Mouse (Mus musculus): ENCODE results near the gene Plgrkt. TPM values are rescaled to one million over a fixed set of nuclear protein-coding genes. Genes with fewer than 3 reads are reported as not detected.
A peak's percentile ranks its signal among the peaks of the same experiment; 100 is the strongest.

The Plgrkt gene
- total RNA-seq, 4 experiments from 2014 or later: 26.7 to 34.5 (median 28.7) TPM

- DNase-seq (ENCODE audit: low spot score): peak; percentile 84
These were observed 12.0 kb downstream of the Plgrkt start for GRCm38 (mm10) chr19:29354895-29355877.

DNA sequence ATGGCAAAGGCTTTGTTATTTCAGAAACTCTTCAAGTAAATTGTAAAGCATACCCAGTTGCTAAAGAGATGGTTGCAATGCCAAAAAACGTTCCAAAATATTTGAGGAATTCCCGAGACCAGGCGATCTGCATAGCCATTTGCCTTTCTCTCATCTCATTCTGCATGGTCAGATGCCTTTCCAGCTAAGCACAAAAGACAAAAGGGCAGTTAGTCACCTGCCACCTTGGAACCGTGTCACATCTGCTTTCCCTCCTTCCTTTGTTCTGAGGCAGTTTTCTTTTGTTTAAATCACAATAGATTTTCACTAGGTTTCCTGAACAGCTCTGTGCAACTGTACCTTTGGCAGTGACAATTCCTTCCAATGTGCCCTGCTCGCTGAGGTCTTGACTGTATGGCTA lies 16.2 kb downstream of the Plgrkt start:
- DNase-seq (ENCODE audit: low spot score): no peak

DNA sequence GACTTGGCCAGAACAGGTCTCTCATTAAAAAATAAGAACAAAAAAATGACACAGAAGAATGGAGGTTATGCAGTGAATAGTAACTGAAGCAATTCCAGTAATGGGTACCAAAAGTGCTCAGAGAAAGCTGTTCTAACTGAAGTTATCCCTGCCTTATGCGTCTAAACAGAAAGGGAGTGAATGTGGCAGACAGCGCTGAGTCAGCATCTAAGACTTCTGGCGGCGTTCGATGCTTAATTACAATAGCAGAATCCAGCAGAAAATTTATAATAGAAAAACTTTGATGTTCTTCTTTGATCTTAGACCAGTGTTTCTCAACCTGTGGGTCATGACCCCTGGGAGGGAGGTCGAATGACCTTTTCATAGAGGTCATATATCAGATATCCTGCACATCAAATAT lies 21.6 kb downstream of the Plgrkt start:
- DNase-seq (ENCODE audit: low spot score): no peak

- DNase-seq (ENCODE audit: low spot score): no peak
These were observed 22.3 kb downstream of the Plgrkt start for GRCm38 (mm10) chr19:29344868-29345267.

DNA sequence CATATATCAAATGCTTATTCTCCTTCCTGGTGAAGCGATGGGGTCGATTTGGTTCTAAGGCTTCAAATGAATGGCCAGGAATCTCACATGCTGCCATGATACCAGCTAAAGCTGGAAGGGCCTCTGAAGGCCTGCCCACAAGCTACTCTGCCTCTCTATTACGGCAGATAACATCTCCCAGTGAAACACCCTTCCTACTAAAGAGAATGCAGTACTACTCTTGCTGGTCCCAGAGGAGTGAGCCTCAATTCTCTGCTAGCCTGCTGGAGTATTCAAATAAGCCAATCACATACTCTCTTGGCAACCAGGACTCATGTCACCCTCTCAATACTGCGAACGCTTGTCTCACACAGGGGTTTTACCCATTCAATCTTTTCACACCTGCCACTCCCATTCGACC lies 24.9 kb downstream of the Plgrkt start:
- DNase-seq (ENCODE audit: low spot score): no peak

DNA sequence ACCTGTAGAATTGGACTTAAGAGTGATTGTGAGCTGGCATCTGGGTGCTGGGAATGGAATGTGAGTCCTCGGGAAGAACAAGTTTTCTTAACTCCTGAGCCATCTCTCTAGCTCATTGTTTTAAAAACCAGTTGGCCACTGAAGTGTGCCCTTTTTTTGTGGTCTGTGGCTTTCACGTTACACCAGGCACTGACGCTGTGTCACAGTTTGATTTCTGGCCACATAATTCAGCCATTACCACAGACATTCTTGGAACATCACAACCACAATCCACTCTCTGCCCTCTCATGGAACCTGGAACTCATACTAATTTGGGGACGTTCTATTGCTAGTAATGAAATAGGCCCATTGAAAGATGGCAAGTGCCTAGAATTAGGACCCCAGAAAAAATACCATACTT lies 26.2 kb downstream of the Plgrkt start:
- no peak for DNase-seq (ENCODE audit: low spot score)

GRCm38 (mm10) chr19:29336624-29337023 lies 30.6 kb downstream of the Plgrkt start:
- DNase-seq (ENCODE audit: low spot score): no peak

DNA sequence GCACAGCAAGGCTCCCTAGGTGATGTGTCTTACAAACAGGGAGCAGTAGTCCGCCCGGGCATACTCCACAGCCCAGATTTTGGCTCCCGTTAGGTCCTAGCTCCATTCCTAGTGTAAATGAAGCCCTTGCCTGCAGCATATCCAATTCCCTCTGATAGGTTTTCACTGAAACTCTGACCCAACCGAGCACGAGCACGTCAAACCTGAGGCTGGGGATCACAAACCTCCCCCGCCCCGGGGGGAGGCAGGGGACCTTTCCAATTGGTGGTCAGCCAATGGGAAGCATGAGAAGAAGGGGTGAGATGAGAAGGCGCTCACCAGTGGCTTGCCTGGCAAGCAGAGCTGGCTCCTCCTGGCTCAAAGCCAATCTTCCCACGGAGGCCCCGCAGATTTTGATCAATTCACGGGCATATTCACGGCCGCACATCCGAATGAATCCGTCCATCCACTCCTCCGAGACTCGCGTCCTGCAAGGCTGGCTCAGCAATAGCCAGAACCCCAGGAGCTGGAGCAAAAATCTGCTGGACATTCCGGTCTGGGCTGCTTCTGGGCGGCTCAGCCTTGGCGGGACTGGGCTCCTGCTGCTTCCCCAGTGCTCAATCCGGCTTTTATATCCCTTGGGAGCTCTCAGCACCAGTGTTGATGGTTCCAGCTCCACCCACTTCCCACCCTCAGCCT lies 33.0 kb downstream of the Plgrkt start, which contains the start of gene Rln1:
Gene Rln1, minus strand, starts transcription at position 603 of the 678 bp plus-strand sequence.
- no peak for DNase-seq (ENCODE audit: low spot score)

DNA sequence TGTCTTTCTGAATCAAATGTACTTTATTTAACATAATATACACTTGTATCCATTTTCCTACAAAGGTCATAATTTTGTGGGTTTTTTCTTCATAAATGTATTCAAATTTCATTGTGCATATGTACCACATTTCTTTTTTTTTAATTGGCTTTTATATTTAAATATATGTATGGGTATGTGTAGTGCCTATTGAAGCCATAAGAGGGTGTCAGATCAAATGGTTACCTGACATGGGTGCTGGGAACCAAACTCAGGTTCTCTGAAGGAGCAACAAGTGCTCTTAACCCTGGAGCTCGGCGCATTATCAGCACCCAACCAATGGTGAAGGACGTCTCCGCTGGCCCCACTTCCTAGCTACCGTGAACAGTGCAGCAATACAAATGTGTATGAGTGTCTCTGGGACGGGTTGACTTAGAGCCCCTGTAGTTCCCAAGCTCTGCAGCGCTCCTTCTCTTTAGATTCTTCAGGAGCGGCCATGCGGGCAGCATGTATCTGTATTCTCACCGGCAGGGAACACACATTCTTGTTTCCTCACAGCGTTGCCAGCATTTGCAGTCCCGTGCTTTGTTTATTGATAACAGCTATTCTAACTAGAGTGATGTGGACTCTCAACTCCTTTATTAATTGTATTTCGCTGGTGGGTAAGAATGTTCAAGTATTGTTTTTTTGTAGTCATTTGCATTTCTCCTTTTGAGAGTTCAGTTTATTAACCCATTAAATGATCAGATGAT lies 40.2 kb downstream of the Plgrkt start:
- DNase-seq (ENCODE audit: low spot score): no peak

DNA sequence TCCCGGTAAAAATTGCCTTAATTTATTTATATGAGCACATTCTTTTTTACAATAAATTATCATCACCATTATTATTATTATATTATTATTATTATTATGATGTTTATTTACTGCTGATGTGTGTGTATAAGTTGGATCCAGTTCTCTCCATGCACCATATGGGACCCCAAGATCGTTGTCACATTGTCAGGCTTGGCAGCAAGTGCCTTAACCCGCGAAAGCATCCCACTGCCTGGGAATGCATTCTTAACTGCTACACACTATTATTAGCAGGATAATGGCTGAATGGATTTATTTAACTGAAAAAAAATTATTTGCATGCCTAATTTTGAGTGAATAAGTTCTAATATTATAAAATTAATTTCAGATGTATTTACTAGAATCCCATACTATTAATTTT lies 40.8 kb downstream of the Plgrkt start:
- no peak for DNase-seq (ENCODE audit: low spot score)

DNA sequence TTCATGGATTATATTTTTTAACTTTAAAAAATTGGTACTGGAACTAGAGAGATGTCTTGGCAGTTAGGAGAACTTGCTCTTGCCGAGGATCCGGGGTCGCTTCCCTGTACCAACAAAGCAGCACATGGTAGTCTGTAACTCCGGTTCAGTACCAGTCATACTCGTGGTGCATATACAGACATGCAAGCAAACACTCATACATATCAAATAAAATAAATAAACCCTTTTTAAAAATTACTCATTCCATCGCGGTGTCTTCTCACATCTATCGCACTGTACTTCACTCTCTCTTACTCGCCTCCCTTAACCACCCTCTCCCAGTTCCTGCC lies 41.4 kb downstream of the Plgrkt start:
- DNase-seq (ENCODE audit: low spot score): no peak

- DNase-seq (ENCODE audit: low spot score): peak; percentile 14
These were observed 41.9 kb downstream of the Plgrkt start, which contains the start of gene Insl6 for GRCm38 (mm10) chr19:29325053-29325851. Gene Insl6, minus strand, starts transcription at chr19:29325356.

- DNase-seq (ENCODE audit: low spot score): no peak
These were observed 43.7 kb downstream of the Plgrkt start for GRCm38 (mm10) chr19:29323416-29324049.

DNA sequence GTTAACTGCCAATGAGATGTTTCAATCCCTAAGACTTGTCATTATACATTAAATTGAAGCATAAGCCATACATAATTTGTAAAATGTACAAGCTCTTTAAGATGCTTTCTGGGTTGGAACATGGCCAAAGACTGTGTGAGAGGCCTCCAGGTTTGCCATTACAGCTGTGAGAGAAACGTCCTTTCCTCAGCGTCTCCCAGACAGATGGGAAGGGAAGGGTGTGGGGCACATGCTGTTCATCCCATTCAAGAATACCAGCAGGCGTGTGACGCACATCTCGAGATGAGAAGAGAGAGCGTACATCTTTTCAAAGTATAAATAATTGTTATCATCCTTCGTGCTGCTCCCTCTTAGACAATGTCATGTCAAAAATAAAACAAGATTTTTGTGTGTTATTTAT lies 54.5 kb downstream of the Plgrkt start:
- no peak for DNase-seq (ENCODE audit: low spot score)

DNA sequence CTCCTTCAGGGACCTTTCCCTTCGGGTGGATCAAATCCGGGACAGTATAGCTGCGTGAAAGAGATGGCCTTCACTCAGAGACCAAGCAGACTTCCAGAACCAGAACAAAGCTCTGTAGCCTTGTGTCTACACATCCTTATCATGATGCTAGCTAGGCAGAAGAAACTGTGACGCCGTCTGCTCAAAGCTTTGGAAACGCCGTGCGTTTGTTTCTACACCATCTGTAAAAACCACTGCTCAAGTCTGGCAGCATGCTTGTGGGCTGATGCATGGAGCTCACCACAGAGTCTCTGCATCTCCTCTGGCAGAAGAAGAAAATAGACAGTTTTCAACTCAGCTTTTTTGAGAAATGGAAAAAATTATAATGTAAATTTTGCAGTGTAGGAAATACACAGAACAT lies 55.4 kb downstream of the Plgrkt start:
- DNase-seq (ENCODE audit: low spot score): no peak

DNA sequence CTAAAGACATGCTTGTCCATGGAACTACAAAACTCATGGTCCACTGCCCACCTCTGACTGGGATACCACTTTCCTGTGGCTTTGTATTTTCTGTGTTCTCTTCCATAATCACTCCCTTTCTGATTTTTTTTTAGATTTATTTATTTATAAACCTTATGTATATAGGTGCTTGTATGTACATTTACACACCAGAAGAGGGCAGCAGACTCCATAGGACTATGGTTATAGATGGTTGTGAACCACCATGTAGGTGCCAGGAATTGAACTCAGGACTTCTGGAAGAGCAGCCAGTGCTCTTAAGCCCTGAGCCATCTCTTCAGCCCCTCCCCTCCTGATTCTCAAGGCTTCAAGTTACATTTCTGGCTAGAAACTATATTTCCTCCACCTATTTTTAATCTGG lies 58.4 kb downstream of the Plgrkt start:
- no peak for DNase-seq (ENCODE audit: low spot score)

GRCm38 (mm10) chr19:29302119-29302518 lies 65.1 kb downstream of the Plgrkt start:
- no peak for DNase-seq (ENCODE audit: low spot score)

- DNase-seq (ENCODE audit: low spot score): no peak
These were observed 66.3 kb downstream of the Plgrkt start for GRCm38 (mm10) chr19:29300919-29301318.
